Mouse (Mus musculus): ENCODE results near the gene Cit. TPM values are rescaled to one million over a fixed set of nuclear protein-coding genes. Genes with fewer than 3 reads are reported as not detected.
A peak's percentile ranks its signal among the peaks of the same experiment; 100 is the strongest.

Gene Cit
- total RNA-seq, 2 experiments from 2014 or later, result 57.2 to 60.5 TPM

DNA sequence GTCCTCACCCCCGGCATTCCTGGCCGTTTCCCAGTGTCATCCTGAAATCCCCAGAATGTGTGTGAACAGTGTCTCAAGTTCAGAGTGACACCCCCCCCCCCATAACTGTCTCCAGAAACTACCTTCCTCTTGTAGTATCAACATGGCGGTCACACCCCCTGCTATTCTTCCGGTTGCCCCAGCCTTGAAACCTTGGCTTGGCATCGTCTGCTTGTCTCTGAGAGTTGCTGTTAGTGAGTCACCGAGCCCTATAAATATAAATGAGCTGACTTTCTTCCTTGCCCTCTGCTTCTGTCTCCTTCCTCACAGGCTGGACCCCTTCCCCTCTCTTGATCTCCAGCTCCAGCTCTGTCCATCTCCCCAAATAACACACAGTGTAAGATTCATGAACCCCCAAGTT lies 92.5 kb downstream of the Cit start:
- no peak for DNase-seq (ENCODE audit: low spot score in 2 of 2)
- Histone ChIP-seq H3K4me3 (no peak overlapping the region), H3K27ac (no peak overlapping the region)
- TF ChIP-seq CTCF (conservative IDR thresholded peaks at IDR 0.05), result no peak

GRCm38 (mm10) chr5:115938999-115939398 lies 93.9 kb downstream of the Cit start:
- DNase-seq (ENCODE audit: low spot score in 2 of 2), result no peak
- Histone ChIP-seq H3K4me3 (no peak overlapping the region), H3K27ac (no peak overlapping the region)
- no peak for TF ChIP-seq CTCF (conservative IDR thresholded peaks at IDR 0.05)

GRCm38 (mm10) chr5:115942389-115942788 lies 97.3 kb downstream of the Cit start:
- Histone ChIP-seq H3K27ac (no peak overlapping the region), H3K4me3 (no peak overlapping the region)
- TF ChIP-seq CTCF (conservative IDR thresholded peaks at IDR 0.05), result peak; percentile 42
- DNase-seq (ENCODE audit: low spot score in 2 of 2), result no peak

GRCm38 (mm10) chr5:115944791-115945490 lies 99.9 kb downstream of the Cit start:
- no peak for DNase-seq (ENCODE audit: low spot score in 2 of 2)
- Histone ChIP-seq H3K4me3 (no peak overlapping the region), H3K27ac (no peak overlapping the region)
- TF ChIP-seq CTCF (conservative IDR thresholded peaks at IDR 0.05), result no peak

- TF ChIP-seq CTCF (conservative IDR thresholded peaks at IDR 0.05), result no peak
- no peak overlapping the region for H3K4me3 ChIP-seq
- H3K27ac ChIP-seq, result no peak overlapping the region
- DNase-seq (ENCODE audit: low spot score in 2 of 2), result no peak
Measured at GRCm38 (mm10) chr5:115947622-115948353, 102.7 kb downstream of the Cit start.

DNA sequence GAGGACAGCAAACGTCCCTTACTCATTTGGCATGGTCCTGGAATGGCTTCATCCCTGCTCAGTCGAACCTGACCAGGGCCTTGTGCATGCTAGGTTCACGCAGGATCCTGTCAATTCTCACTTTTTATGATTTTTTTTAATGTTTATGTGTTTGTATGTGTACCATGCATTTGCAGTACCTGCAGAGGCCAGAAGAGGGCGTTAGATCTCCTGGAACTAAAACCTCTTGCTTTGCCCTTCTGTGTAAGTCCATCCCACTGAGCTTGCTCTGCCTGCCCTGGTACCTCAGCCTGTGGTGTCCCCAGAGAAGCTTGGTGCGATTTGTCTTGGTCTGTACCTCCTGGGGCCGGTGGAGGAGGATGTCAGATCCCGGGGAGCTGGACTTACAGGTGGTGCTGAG lies 105.9 kb downstream of the Cit start:
- H3K27ac ChIP-seq, result no peak overlapping the region
- TF ChIP-seq CTCF (conservative IDR thresholded peaks at IDR 0.05), result peak; percentile 52
- H3K4me3 ChIP-seq, result no peak overlapping the region
- DNase-seq (ENCODE audit: low spot score in 2 of 2), result no peak

DNA sequence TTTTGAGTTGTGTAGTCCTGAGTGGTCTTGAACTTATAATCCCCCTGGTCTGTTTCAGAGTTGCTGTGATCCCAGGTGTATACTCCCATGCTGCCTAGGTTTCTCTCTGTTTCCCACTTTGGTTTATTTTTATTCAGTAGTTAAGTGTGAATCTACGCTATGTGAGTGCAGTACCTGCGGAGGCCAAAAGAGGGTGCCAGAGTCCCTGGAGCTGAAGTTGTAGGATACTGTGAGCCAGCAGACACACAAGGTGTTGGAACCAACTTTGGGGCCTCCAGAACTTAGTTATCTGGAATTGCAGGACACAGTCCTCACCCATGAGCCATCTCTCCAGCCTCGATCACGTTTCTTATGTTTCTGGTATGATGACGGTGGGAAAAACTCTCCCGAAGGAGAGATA lies 108.1 kb downstream of the Cit start:
- no peak for DNase-seq (ENCODE audit: low spot score in 2 of 2)
- H3K4me3 ChIP-seq, result no peak overlapping the region
- no peak overlapping the region for H3K27ac ChIP-seq
- TF ChIP-seq CTCF (conservative IDR thresholded peaks at IDR 0.05), result peak; percentile 66

DNA sequence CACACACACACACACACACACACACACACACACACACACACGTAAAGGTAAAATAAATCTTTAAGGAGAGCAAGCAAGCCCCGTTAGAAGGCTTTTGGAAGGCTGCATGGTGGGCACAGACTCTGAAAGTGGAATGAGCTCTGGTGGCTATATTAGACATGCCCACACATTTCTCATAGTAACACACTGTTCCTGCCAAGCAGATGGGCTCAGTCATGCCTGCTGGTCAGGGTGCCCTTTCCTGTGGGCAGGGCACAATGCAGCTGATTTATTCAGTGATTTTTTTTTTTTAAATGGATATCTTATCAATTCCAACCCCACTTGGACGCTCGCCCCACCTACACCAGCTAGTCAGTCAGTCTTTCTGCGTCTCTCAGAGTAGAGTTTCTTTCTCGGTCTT lies 109.0 kb downstream of the Cit start:
- no peak for DNase-seq (ENCODE audit: low spot score in 2 of 2)
- no peak for TF ChIP-seq CTCF (conservative IDR thresholded peaks at IDR 0.05)
- H3K4me3 ChIP-seq, result no peak overlapping the region
- no peak overlapping the region; the same call in 1 of the 2 replicates for H3K27ac ChIP-seq

DNA sequence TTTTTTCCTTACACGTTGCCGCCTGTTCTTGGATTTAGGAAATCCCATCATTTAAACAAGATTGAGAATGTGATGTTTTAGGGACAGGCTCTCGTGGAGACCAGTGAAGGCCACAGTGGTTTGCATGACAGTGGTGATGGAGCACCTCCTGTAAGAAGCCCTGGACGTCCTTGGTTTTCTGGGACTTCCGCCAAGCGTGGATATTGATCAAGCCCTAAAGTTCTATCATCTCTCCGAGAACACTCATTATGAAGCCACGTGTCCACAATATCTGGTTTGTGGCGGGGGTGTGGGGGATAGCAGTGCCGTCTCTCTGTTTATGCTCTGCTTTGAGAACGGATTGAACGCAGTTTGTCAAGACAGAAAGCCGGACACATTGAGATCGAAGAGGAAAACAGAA lies 109.5 kb downstream of the Cit start:
- TF ChIP-seq CTCF (conservative IDR thresholded peaks at IDR 0.05), result no peak
- DNase-seq (ENCODE audit: low spot score in 2 of 2), result no peak
- no peak overlapping the region for H3K4me3 ChIP-seq
- H3K27ac ChIP-seq, result peak overlapping the region; percentile 70

DNA sequence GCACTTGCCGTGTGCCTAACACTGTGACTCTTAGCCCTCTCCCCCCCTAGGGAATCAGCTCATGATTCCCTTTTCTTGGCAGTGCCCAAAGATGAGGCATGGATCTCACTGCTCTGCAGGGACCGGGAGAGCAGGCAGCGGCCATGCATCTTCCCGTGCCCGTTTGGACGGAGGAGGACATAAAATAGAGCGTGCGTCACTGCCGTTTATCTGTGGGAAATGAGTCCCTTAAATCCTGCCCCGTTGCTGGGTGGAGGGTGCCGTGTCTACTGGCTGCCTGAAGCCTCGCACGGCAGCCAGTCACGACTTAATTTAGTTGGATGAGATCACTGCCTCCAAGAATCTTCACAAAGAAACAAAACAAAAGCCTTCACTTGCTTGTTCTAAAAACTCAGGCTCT lies 110.1 kb downstream of the Cit start:
- DNase-seq (ENCODE audit: low spot score in 2 of 2), result peak in 1 of 2 experiments; percentile 48
- Histone ChIP-seq H3K4me3 (no peak overlapping the region), H3K27ac (peak overlapping the region; percentile 70)
- no peak for TF ChIP-seq CTCF (conservative IDR thresholded peaks at IDR 0.05)

DNA sequence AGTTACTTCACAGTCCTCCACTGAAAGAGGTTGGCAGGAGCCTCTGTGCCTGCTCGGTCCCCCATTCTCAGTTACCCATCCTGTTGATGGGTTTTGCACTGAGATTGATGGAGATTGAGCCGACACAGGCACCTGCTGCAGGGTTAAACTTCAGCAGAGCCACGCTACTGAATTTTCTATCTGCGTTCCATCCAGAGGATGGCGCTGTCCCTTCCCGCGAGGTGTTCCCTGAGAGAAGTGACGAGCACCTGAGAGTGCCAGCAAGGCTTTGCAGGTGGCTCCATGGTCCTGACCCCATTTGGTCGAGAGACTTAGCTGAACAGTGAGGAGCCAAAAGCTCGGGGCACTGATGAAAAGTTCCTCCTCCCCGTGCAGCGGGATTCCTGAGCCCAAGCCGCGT lies 111.0 kb downstream of the Cit start:
- TF ChIP-seq CTCF (conservative IDR thresholded peaks at IDR 0.05), result no peak
- no peak overlapping the region for H3K4me3 ChIP-seq
- H3K27ac ChIP-seq, result no peak overlapping the region
- no peak for DNase-seq (ENCODE audit: low spot score in 2 of 2)

DNA sequence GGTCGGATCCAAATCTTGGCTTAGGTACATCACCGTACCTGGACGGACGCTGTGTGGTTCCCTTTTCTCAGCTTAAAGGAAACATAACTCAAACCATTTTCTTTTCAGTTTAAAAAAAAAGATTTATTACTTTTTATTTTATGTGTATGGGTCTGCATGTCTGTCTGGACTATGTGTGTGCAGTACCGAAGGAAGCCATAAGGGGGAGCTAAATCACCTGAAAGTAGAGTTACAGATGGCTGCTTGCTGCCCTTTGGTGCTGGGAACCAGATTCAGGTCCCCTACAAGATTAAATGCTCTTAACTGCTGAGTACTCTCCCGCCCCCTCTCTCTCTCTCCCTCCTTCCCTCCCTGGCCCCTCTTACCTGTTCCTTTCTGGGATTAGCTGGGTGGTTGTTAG lies 112.1 kb downstream of the Cit start:
- peak; percentile 48 for TF ChIP-seq CTCF (conservative IDR thresholded peaks at IDR 0.05)
- no peak for DNase-seq (ENCODE audit: low spot score in 2 of 2)
- H3K27ac ChIP-seq, result no peak overlapping the region
- H3K4me3 ChIP-seq, result no peak overlapping the region

DNA sequence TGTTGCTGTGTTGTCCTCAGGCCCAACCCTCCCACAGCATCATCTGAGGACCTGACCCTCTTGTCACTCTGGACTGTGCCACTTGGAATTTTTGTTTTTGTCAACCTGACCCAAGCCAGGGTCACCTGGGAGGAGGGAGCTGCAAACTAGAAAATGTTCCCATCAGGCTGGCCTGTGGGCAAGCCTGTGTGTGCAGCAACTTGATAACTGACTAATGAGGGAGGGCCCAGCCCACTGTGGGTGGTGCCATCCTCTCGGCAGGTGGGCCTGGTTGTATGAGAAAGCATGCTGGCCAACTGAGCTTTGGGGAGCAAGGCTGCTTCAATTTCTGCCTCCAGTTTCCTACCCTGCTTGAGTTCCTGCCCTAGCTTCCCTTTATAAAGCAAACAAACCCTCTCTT lies 113.3 kb downstream of the Cit start:
- TF ChIP-seq CTCF (conservative IDR thresholded peaks at IDR 0.05), result no peak
- DNase-seq (ENCODE audit: low spot score in 2 of 2), result no peak
- Histone ChIP-seq H3K4me3 (no peak overlapping the region), H3K27ac (no peak overlapping the region)

DNA sequence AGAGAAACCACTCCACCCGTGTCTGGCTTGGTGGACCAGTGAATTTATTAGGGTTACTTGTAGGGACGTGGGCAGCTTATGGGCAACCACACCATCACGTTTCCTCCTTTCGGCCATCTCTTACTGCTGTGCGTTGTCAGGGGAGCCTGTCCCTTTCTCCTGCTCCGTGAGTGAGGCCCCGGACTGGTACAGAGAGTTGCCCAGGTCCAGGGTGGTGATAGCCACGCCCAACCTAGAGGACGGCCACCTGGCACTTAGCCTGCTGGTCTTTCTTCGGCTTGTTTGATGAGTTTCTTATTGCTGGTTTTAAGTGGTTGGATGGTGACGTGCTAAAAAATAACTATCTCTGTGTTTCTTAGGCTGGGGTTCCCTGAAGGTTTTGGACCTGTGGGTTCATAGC lies 113.7 kb downstream of the Cit start:
- Histone ChIP-seq H3K27ac (no peak overlapping the region), H3K4me3 (no peak overlapping the region)
- TF ChIP-seq CTCF (conservative IDR thresholded peaks at IDR 0.05), result no peak
- DNase-seq (ENCODE audit: low spot score in 2 of 2), result no peak
